Mouse (Mus musculus): Measurements from ENCODE around the gene Napa. TPM values are rescaled to one million over a fixed set of nuclear protein-coding genes. Genes with fewer than 3 reads are reported as not detected.

Gene Napa
- polyA plus RNA-seq, 1 experiment from 2014 or later, result 238 TPM

GRCm38 (mm10) chr7:16101726-16102475 lies 3.6 kb downstream of the Napa start:
- Histone ChIP-seq H3K4me1 (peaks cover 34% of the 10 kb centered on the region), H3K9ac (no peak overlapping the region), H3K4me3 (no peak overlapping the region), H3K36me3 (peaks cover 47% of the 10 kb centered on the region), H3K4me2 (no peak overlapping the region), H3K9me3 (no peaks in the 10 kb centered on the region), H3K27me3 (no peaks in the 10 kb centered on the region), H3K27ac (no peak overlapping the region)
- ATAC-seq (ENCODE audit: insufficient number of reproducible peaks, low FRiP score, low TSS enrichment, low read depth), result no peak
- WGBS, result 70% methylated on average over 15 of the region's 15 CpGs

GRCm38 (mm10) chr7:16102686-16103226 lies 4.5 kb downstream of the Napa start:
- Histone ChIP-seq H3K9me3 (no peaks in the 10 kb centered on the region), H3K27me3 (no peaks in the 10 kb centered on the region), H3K27ac (no peak overlapping the region), H3K4me1 (peaks cover 32% of the 10 kb centered on the region), H3K4me3 (no peak overlapping the region), H3K36me3 (peaks cover 55% of the 10 kb centered on the region), H3K4me2 (no peak overlapping the region), H3K9ac (no peak overlapping the region)
- WGBS, result 84% methylated on average over 5 of the region's 5 CpGs
- no peak for ATAC-seq (ENCODE audit: insufficient number of reproducible peaks, low FRiP score, low TSS enrichment, low read depth)

- no peaks in the 10 kb centered on the region for H3K27me3 ChIP-seq
- H3K36me3 ChIP-seq, result peaks cover 65% of the 10 kb centered on the region
- H3K9me3 ChIP-seq, result no peaks in the 10 kb centered on the region
- peaks cover 31% of the 10 kb centered on the region for H3K4me1 ChIP-seq
- ATAC-seq (ENCODE audit: insufficient number of reproducible peaks, low FRiP score, low TSS enrichment, low read depth), result no peak
- H3K27ac ChIP-seq, result 0 out of 2 replicates have a peak overlapping the region, but pooled peaks have one; percentile 33
- H3K9ac ChIP-seq, result no peak overlapping the region
- no peak overlapping the region for H3K4me3 ChIP-seq
- H3K4me2 ChIP-seq, result no peak overlapping the region
- WGBS, result 54% methylated on average over 6 of the region's 6 CpGs
Measured at GRCm38 (mm10) chr7:16103760-16104159, 5.5 kb downstream of the Napa start.

- 95% methylated on average over 7 of the region's 7 CpGs for WGBS
- Histone ChIP-seq H3K9ac (no peak overlapping the region), H3K27me3 (no peaks in the 10 kb centered on the region), H3K4me2 (no peak overlapping the region), H3K4me1 (peaks cover 23% of the 10 kb centered on the region), H3K36me3 (peaks cover 76% of the 10 kb centered on the region), H3K4me3 (no peak overlapping the region), H3K9me3 (no peaks in the 10 kb centered on the region), H3K27ac (no peak overlapping the region)
- no peak for ATAC-seq (ENCODE audit: insufficient number of reproducible peaks, low FRiP score, low TSS enrichment, low read depth)
Measured at GRCm38 (mm10) chr7:16104611-16105388, 6.5 kb downstream of the Napa start.

- Histone ChIP-seq H3K27me3 (no peaks in the 10 kb centered on the region), H3K27ac (no peak overlapping the region), H3K36me3 (peaks cover 84% of the 10 kb centered on the region), H3K4me3 (no peak overlapping the region), H3K9ac (no peak overlapping the region), H3K9me3 (no peaks in the 10 kb centered on the region), H3K4me2 (no peak overlapping the region), H3K4me1 (no peaks in the 10 kb centered on the region; the same call in 1 of the 2 replicates)
- WGBS, result 93% methylated on average over 9 of the region's 9 CpGs
- ATAC-seq (ENCODE audit: insufficient number of reproducible peaks, low FRiP score, low TSS enrichment, low read depth), result no peak
Measured at GRCm38 (mm10) chr7:16108886-16109542, 10.8 kb downstream of the Napa start.

GRCm38 (mm10) chr7:16110158-16110557 lies 11.9 kb downstream of the Napa start:
- Histone ChIP-seq H3K27ac (no peak overlapping the region), H3K4me2 (no peak overlapping the region), H3K36me3 (peaks cover 85% of the 10 kb centered on the region), H3K9me3 (no peaks in the 10 kb centered on the region), H3K9ac (no peak overlapping the region), H3K27me3 (no peaks in the 10 kb centered on the region), H3K4me3 (no peak overlapping the region), H3K4me1 (no peaks in the 10 kb centered on the region)
- 88% methylated on average over 8 of the region's 8 CpGs for WGBS
- ATAC-seq (ENCODE audit: insufficient number of reproducible peaks, low FRiP score, low TSS enrichment, low read depth), result no peak

- Histone ChIP-seq H3K27me3 (no peaks in the 10 kb centered on the region), H3K9me3 (no peaks in the 10 kb centered on the region), H3K36me3 (peaks cover 95% of the 10 kb centered on the region), H3K27ac (no peak overlapping the region), H3K4me1 (no peaks in the 10 kb centered on the region), H3K4me3 (no peak overlapping the region), H3K9ac (no peak overlapping the region), H3K4me2 (no peak overlapping the region)
- ATAC-seq (ENCODE audit: insufficient number of reproducible peaks, low FRiP score, low TSS enrichment, low read depth), result no peak
- WGBS, result 93% methylated on average over 7 of the region's 7 CpGs
Measured at GRCm38 (mm10) chr7:16111284-16112090, 13.2 kb downstream of the Napa start.

- ATAC-seq (ENCODE audit: insufficient number of reproducible peaks, low FRiP score, low TSS enrichment, low read depth), result no peak
- Histone ChIP-seq H3K4me3 (no peak overlapping the region), H3K9ac (no peak overlapping the region), H3K27me3 (no peaks in the 10 kb centered on the region), H3K36me3 (peaks cover 65% of the 10 kb centered on the region), H3K27ac (no peak overlapping the region), H3K9me3 (no peaks in the 10 kb centered on the region), H3K4me2 (no peak overlapping the region), H3K4me1 (peaks cover 10% of the 10 kb centered on the region)
- WGBS, result 98% methylated on average over 7 of the region's 7 CpGs
Measured at GRCm38 (mm10) chr7:16116418-16116817, 18.2 kb downstream of the Napa start.

GRCm38 (mm10) chr7:16117100-16117499 lies 18.8 kb downstream of the Napa start:
- H3K4me1 ChIP-seq, result peaks cover 10% of the 10 kb centered on the region
- H3K4me3 ChIP-seq, result no peak overlapping the region
- H3K4me2 ChIP-seq, result no peak overlapping the region
- WGBS, result 80% methylated on average over 3 of the region's 3 CpGs
- no peak for ATAC-seq (ENCODE audit: insufficient number of reproducible peaks, low FRiP score, low TSS enrichment, low read depth)
- no peaks in the 10 kb centered on the region for H3K9me3 ChIP-seq
- no peak overlapping the region for H3K9ac ChIP-seq
- peaks cover 59% of the 10 kb centered on the region for H3K36me3 ChIP-seq
- H3K27ac ChIP-seq, result no peak overlapping the region
- no peaks in the 10 kb centered on the region for H3K27me3 ChIP-seq

GRCm38 (mm10) chr7:16119569-16120261 lies 21.5 kb downstream of the Napa start, which contains the start of gene Kptn:
Gene Kptn (plus strand): TSS chr7:16119895.
- H3K36me3 ChIP-seq, result peaks cover 37% of the 10 kb centered on the region
- peaks cover 10% of the 10 kb centered on the region for H3K4me1 ChIP-seq
- H3K4me2 ChIP-seq, result peak within 1 kb of the TSS; percentile 65
- H3K27me3 ChIP-seq, result no peaks in the 10 kb centered on the region
- ATAC-seq (ENCODE audit: insufficient number of reproducible peaks, low FRiP score, low TSS enrichment, low read depth), result peak; percentile 84
- peak within 1 kb of the TSS; percentile 76 for H3K9ac ChIP-seq
- WGBS, result 1% methylated on average over 33 of the region's 33 CpGs
- H3K9me3 ChIP-seq, result no peaks in the 10 kb centered on the region
- peak within 1 kb of the TSS; percentile 90 for H3K27ac ChIP-seq
- H3K4me3 ChIP-seq, result peak within 1 kb of the TSS; percentile 83

- Histone ChIP-seq H3K9ac (peak overlapping the region; percentile 76; the same call in 1 of the 2 replicates), H3K4me1 (peaks cover 10% of the 10 kb centered on the region), H3K36me3 (peaks cover 37% of the 10 kb centered on the region), H3K27ac (peak overlapping the region; percentile 90; the same call in 1 of the 2 replicates), H3K4me3 (peak overlapping the region; percentile 83), H3K9me3 (no peaks in the 10 kb centered on the region), H3K4me2 (peak overlapping the region; percentile 65), H3K27me3 (no peaks in the 10 kb centered on the region)
- WGBS, result 46% methylated on average over 9 of the region's 9 CpGs
- no peak for ATAC-seq (ENCODE audit: insufficient number of reproducible peaks, low FRiP score, low TSS enrichment, low read depth)
Measured at GRCm38 (mm10) chr7:16120262-16120600, 22.0 kb downstream of the Napa start.
